Mouse (Mus musculus): ENCODE results near the gene Gabra5.

The Gabra5 gene

GRCm38 (mm10) chr7:57386517-57387340 lies 123.1 kb downstream of the Gabra5 start, which contains the start of gene Gabrg3:
Gene Gabrg3 (minus strand): TSS chr7:57387188.
- DNase-seq: peak; percentile 3

- DNase-seq: no peak
These were observed 125.7 kb downstream of the Gabra5 start for GRCm38 (mm10) chr7:57384112-57384511.

GRCm38 (mm10) chr7:57366013-57366390 lies 143.9 kb downstream of the Gabra5 start:
- DNase-seq: no peak

DNA sequence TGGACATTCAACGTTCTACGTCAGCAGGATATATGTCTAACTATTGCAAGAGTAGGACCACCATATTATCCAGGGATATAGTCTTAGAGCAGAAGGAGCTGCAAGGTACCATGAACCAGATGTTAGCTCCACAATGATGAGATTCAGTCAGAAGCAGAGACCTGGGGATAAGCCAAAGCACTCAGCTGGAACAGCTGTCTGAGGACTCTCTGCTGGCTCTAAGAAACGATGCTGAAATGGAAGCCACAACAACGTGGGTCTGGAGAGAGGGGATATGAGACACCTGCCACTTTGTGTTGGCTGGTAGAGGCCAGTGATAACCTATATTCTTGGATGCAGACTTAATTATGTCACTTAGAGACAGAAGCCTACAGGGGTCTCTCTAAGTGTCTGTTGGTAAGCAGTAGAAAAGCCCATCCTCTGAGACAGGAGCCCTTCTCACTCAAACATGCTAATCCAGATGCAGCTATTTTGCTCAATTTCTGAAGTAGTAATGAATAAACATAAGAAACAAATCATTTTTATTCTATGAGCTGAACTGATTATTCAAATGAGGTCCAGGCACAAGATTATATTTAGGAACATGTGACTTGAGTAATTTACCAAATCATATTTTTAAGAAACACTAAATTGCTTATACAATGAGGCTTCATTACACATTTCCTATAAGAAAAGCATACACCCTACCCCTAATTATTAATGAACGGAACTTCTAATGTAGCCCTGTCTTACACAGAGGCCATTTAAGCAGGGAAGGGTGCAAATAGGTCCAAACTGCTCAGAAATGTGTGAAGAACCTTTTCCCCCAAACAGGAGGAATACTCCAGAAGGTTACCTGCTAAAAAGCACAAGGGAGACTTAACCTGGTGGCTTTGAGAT lies 144.5 kb downstream of the Gabra5 start:
- no peak for DNase-seq

- DNase-seq: no peak
These were observed 146.0 kb downstream of the Gabra5 start for GRCm38 (mm10) chr7:57363812-57364211.

DNA sequence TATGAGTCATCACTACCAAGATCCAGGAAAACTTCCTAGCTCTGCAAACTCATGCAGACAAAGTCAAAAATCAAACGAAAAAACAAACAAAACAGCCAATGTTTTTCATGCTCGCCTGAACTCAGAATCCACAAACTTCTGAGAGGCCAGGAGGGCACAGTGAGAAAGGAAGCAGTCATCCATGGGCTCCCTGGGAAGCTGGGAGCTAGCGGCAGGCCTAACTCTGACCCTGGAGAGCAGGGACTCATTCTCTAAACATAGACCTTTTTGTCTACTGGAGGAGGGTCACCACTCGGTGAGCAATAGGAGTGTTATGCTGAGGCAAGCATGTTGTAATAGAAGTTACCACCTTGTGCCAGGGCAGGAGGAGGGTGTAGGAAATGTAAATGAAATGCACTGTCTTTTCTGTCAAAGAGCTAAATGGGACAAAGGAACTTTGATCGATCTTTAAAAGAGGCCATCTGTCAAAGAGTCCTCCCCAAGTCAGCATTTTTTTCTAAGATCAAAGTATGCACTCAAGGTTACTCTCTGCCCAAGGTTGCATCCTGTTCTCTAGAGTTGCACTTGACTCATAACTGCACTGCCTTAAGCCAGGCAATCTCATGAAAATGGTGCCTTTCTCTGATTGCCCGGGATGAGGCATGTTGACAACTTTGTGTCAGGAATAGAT lies 151.9 kb downstream of the Gabra5 start:
- DNase-seq: no peak
